Mouse (Mus musculus) lung, postnatal 36 days (tissue): ENCODE measurements at regions not wholly inside any gene's neighbourhood (a gene's known extent, or its start where the extent isn't known, plus 50 kb on each side); places are given as distances from the start of the nearest gene placed in this dataset.

Source experiments
- DNase-seq: peaks from one replicate; pipeline ENCODE4 v3.0.0; 2022; ENCODE audit warnings: mixed read lengths

DNA sequence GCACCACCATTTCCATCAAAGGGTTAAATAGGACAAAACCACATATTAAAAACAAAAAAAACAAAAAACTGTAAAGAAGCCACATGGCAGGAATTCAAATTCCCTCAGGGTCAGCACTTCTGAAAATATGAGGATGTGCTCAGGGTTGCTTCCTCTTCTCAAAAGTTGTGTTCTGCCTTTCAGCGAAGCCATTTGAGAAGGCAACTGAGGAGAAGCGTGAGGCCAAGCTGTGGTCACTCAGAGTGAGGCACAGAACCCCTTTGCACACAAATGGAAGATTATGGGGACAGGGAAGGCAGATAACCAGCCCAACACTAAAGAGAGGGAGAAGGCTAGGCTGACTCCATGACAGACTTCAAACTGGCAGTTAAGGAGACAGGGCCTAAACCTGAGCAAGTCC, 142.8 kb upstream of the Jade1 start:
- DNase-seq, result no peak

DNA sequence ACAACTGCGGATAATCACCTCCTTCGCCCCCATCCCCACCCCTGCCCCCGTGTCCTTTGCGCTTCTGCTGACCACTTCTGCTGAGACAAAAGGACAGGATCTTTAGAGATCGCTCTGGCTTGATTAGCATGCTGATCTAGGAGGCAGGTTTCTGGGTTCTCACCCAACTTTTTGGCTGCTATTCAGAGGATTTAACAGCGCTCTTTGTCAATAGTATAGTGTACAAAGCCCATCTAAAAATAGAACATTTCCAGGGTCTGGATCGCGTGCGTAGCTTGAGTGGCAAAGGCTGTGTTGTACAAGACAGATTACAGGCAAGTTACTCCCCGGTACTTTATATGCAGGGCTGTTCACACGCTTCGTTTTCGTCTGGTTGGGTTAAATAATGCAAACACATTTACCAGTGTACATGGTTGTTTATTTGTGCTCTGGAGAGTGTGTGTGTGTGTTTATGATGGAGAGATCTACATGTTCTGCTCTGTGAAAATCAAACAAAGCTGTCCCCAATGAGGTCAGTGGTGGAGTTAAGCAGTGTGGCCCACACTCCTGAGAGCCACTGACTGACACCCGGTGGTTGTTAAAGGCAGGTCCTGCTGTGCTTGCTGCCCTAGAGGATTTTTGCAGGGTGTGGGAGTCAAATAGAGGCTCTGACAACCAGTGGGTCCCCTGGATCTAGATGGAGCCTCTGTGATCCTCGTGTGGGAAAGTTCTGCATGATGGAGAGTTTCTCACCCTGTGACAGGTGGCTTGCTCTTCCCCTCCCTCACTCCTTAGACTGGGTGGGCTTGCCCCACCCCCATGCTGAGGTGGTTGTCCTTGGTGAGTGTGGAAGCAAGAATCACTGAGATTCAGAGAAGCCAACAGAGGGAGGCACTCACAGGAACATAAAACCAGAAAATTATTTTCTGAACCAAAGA, 146.5 kb upstream of the Jade1 start:
- DNase-seq, result peak; percentile 38

DNA sequence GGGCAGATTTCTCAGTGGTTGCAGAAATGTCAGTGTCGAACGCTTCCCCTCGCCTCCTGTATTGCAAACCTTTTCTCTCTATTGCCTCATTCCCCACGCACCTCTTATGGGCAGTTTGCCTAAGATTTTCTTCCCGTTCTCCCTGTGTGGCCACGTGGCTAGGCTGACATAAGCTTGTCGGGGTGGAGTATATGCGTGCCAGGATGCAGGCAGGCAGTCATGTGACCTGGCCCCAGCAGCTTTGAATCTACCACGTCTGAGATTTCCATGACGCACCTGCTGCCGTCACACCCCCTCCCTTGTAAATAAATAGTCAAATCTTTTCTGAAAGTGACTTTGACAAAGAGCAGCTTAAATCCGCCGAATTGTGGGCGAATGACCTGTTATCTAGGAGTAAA, 147.1 kb upstream of the Jade1 start:
- DNase-seq, result peak; percentile 80

DNA sequence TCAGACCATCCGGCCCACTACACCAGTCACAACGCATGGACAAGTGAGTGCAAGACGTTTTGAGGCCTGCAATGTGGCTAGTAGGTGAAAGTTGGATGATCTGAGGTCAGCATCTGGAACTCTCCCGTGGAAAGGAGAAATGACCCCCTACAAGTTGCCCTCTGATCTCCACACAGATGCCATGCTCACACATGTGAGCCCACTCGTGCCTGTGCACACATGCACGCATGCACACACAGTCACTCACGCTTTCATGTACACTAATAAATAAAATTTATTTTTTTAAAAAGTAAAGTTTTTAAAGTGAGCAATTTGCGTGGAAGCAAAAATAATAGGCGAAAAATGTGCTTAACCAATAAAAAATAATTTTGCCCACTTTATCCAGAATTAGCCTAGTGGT, 147.5 kb upstream of the Jade1 start:
- DNase-seq, result no peak

DNA sequence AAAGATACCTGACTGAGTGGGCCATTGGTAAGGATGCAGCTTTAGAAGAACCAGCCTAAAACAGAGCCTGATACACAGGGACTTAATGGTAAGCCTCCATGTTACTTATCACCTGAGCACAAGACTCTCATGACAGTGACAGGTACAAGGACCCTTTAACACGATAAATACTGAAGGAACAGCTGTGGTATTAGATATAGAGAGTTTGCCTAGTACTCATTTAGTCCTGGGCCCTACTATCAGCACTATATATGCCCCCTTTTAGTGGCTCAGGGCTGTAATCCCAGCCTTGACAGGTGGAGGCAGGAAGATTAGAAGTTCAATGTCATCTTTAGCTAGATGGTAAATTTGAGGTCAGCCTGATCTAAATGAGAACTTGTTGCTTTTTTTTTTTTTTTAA, 148.0 kb upstream of the Jade1 start:
- no peak for DNase-seq

DNA sequence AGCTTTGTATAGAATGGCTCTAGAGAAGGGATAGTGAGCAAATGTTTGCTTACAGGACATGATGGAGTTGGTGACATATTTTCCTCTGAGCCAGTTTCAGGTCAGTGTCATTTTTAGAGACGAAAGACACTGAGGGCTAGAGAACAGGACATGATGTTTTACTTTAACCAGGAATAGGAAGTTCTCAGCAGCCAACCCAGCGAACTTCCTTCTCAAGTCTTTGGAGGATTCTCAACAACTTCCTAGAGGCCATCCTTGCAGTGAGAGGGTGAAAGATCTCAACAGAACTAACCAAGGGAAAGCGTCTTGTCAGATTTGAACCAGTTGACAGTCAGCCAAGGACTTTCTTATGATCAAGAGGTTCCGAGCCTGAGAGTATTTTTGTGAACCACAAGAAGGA, 153.7 kb upstream of the Jade1 start:
- no peak for DNase-seq

DNA sequence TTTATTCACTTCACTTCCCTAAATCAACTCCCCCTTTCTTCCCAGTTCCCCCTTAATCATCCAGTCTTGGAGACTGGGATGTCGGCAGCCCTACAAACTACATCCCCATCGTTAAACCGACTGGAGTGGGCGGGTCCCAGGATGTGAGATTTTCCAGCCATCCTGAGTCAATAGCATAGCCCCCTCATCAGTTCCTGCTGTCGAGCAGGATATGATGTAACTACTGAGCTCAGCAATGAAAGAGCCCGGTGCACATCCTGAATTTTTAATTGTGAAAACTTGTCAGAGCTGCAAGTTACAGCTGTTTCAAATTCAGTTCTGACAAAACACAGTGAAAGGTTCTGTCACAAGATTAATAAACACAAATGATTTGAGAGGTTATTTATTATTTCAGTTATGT, 165.7 kb upstream of the Jade1 start:
- no peak for DNase-seq

DNA sequence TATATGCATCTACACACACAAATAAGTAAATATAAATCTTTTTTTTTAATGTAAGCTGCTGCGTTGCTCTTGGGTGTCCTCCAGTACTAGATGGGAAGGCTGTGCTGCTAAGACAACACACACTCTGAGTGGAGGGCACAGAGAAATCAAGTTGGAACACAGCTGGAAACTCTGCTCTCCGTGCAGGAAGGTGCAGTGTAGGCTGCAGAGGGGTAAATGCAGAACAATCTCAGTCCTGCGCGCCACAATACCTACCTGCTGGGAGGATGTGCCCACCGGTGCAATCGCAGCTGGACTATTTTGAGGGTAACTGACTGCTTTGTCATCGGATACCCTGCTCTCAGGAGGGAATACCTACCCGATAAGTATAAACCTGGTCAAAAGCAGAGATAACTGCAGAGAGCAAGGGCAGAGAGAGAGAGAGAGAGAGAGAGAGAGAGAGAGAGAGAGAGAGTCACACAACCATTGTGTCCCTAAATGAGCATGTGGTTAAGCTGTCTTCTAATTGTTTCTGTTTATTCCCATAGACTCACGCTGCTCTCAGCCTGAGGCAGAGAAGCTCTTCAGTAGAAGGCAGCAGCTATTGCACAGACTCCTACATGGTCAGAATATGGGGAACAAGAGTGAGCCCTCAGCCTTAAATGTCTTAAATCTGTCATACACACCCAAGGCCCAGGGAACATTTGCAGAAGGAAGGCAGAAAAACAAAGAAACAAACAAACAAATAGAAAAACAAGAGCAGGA, 167.9 kb upstream of the Jade1 start:
- DNase-seq, result no peak

DNA sequence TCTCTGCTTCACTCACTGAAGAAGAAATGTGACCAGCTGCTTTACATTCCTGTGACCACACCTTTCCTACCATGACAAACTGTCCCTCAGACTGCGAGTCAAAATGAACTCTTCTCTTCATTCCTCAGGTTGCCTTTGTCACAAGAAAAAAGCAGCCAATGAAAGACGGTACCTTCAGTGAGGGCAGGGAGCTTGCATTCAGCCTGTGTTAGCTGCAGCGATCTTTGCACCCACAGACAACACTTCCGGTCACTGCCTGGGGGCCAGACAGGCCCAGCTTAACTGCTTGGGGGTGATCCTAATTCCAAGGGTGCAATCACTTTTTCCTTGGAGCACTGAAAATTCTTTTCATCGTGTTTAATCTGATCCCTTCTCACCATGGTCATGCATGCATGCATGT, 169.2 kb upstream of the Jade1 start:
- DNase-seq, result no peak

DNA sequence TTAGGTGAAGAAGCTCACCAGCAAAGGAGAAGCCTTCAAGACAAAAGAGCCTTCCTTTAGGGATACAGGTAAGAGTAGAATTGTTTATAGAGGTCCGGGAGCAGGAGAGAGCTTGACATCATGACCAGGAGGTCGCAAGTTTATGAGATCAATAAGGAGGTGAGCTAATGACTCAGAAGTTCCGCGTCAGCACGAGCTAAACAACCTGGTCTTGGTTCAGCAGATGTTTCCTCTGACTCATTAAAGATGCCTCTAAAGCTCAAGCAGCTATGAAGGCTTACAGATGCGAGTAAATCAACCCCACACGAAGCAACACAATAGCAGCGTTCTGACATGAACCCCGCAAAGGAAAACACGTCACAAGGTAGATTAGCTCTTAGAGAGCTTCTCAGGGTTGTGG, 171.1 kb upstream of the Jade1 start:
- no peak for DNase-seq

DNA sequence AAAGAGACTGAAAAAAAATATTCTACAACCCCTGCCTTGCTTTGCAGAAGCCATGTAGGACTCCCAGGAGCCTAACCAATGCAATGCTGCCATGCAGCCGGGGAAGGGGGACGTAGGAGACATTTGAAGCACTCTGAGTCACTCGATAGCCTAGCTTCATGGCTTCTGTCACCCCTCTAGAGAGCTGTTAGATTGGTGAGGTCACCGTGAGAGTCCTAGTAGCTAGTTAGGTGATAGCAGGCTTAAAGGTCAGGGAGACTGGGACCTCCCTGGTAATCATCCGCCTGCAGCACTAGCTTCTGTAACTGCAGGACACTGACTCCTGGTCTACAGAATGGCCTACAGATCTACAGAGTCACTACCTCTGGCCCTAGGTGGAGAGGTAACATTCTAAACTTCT, 177.0 kb upstream of the Jade1 start:
- DNase-seq, result no peak

DNA sequence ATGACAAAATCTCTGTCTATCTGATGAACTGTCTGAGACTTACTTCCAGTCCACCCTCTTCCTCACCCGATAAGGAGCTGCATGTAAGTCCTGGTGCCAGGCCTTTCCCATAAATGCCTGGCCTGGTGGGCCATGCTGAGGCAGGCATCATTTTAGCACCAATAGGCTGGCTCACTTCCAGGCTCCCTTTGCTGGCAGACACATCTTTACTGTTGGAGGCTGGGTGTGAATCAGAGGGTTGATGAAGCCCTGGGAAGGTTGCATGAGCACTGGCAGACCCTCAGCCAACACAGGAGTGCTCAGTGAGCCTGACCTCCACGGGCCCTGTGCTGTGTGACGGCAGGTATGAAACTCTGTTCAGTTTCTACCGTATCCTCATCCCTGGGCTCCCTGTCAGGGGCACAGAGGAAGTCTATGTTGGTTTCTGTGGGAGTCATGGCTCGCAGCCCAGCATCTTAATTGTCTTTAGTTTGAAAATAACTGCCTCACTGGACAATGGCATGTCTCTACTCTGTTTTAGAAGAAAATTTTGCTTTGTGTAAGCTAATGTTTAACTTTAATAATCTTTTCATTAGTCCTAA, 177.6 kb upstream of the Jade1 start:
- DNase-seq, result peak; percentile 10

DNA sequence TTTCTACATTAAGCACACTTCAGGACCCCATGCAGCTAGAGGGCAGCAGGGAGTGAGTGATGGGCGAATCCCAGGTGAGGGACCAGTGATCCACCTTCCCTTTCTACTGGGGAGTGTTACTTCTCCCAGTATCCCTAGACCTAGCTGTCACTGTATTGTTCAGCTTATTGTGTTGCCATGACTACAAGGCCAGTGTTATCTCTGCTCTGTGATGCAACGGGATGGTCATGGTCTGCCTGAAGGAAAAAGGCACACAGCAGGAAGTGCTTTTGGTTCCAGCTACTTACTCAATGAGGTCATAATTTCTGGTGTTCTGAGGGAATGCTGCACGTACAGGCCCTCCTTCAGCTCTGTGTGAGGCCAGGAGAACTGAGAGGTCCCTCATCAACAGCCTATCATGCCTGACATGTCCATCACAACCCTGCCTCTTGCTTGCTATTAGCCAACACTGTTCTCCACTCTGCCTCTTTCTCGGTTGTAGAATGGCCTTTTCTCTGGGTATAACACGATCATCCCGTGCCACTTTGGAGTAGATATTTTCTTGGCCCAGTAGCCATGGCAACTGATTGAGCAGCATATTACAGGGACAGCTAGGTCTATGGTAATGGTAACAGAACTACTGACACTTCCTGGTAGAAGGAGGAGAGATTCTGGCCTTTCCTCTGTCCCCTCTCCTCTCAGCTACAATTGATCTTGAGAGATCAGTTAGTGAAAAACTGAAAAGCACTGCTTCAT, 178.5 kb upstream of the Jade1 start:
- DNase-seq, result peak; percentile 21

DNA sequence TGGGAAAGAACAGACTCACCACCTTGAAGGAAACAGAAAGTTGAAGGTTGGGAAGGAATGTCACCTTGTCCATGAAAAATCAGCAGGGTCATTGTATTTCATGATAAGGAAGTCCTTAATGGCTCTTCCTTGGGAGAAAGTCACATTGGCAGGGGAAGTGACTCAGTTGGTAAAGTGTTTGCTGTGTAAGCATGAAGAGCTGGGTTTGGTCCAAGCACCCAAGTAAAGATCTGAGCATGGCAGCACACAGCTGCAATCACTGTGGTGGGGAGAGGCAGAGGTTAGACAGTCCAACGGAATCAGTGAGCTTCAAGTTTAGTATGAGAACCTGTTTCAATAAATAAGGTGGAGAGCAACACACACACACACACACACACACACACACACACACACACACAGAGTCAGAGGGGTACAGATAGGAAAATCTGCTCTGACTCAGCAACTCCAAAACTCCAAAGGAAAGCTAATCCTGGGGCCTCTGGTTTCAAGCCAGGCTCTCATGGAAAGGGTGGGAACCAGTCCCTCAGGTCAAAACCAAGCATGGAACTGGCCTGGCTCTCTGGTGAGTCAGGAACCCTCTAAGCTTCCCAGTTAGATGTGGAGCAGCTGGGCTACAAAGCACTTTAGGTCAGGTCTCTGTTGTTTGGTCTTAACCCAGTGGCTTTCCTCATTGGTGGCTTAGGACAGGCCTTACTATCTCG, 180.2 kb upstream of the Jade1 start:
- peak; percentile 73 for DNase-seq

DNA sequence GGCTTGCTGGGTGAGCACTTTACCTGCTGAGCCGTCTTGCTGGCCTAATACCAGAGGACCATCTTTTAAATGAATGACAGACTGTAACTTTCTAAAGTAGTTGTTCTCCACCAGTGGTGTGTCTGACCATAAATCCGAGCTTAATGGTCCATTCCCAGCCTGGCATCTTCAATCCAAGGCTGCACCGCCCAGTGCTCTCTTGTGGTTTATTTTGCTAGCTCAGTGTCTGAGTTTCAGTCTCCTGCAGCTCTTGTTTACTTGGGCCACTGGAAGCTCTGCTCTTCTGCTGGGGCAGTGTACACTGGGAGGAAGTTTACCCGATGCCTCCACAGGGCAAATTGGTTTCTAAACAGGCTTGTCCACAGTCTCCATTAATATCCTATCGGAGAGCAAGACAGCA, 182.3 kb upstream of the Jade1 start:
- no peak for DNase-seq

DNA sequence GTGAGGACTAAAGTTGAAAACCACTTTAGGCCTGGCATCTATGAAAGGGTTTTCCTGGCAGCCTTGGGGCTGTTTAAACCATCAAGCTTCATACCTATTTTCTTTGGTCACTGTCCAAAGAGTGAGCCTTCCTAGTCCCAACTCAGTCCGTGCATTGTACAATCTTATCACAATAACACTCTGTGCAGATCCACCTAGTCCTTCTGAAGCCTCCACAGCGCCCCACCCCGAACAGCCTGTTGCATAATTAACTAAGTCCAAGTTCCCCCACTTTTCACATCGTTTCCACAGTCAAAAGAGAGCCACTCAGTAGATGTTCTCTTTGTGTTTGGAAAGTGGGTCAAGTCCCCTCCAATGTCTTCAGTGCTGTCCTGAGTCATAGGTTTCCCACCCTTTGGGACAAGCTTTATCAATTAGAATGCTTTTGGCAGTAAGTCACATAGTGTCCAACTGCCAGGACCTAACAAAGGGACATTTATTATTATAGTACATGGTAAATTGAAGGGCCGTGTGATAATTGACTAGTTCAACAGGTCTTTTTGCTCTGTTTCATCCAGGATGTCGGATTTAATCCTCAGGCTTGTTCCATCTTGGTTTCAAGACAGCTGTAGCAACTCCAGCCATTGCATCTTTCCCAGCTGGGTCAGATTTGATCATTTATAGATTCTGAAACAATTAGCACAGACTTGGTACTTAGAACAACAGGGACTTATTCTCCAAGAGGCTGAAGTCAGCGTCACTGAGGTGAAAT, 187.0 kb upstream of the Jade1 start:
- DNase-seq, result peak; percentile 16

DNA sequence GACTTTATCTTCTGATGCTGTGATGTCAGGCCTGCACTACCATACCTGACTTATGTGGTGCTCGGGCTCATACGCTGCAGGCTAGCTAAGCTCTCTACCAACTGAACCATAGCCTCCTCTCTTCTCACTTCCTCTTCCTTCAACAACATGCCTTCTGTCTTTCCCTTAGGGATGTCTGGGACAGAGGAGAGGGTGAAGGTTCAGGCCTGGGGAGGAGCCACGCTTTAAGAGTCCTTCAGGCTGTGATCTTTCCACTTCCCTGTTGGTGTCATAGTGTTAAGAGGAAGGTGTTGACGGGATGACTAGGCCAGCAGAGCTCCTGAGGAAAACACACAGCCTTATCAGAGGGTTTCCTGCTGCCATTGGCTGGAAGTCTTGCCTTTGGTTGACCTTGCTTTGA, 188.8 kb upstream of the Jade1 start:
- DNase-seq, result no peak

DNA sequence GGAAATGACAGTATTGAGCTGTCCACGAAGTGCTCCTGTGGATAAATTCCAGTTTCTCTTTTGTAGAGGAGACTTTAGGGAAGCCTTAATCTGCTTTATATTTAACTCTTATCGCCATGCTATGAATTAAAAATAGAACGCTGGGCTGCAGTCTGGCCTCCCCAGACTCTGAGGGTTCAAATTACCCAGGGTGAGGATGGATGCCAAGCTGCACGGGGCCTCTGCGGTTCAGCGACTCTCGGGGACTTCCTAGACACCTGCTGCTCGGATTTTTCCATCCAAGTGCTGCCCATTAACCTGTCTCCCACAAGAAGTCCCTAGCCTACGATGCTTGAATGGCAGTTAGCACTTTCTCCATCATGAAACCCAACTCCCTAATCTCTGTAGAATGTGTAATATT, 189.3 kb upstream of the Jade1 start:
- no peak for DNase-seq

DNA sequence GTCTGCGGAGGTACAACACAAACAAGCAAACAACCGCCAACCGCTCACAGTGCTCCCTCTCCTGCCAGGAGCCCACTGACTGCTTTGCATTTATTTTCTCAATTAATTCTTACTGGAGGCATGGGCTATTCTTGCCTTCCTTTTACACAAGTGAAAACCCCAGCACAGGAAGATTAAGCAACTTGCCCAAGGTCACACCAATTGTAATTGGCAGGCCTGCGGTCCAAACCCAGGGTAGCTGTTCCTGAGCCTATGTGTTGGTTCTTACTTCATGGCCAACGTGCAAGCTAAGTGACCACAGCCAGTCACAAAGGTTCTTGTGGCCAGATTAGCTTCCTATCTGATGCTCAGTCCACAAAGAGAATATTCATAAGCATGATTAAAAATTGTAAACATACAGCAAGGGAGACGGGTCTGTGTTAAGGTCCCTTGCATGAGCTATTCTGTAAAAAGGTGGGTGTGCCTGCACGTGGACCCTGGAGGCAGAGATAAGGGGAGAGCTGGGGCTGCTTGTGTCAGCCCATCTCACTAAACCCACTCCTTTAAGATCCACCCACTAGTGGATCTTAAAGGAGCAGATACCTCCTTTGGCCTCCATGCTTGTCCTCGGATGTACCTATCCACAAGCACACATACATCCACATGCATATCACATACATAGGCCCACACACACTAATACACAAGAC, 190.2 kb upstream of the Jade1 start:
- DNase-seq, result no peak

DNA sequence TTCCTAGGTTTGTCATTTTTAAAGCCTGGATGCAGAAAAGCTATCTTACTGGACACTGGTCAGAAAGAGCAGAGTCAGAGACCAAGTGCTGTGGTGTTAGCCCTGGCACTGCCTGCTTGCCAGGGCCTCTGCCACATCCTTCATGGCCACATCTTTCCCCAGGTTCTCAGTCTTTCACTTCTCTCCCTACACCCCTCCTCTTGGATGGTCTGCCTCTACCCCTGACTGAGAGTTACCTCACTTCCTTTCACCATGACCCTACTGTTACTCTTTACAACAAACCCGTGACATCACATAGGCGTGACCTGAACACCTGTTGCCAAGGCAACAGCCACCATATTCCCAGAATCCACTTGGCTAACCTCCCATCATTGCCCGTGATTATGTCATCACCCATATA, 191.6 kb upstream of the Jade1 start:
- no peak for DNase-seq

DNA sequence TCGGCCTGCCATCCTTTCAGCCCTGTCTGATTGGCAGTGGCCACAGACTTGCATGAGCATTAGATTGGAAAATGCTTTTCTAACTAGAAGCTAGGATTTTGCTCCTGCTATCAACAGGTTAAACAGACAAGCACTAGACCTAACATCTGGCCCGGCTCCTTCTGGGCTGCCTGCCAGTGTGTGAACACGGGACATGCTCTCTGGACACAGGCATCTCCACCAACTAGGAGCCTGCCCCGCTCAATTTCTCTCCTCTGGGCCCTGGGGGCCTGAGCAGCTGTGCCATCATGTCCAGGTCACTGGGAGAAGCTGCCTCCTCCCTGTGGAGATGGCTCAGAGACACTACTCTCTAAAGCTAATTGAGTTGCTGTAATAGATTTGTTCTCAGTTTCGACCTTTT, 195.3 kb upstream of the Jade1 start:
- DNase-seq, result peak; percentile 24
